Mouse (Mus musculus): ENCODE results near the gene Afap1l2.

The Afap1l2 gene

GRCm38 (mm10) chr19:56887879-56888278 is 120.1 kb downstream of the Afap1l2 start:
- DNase-seq (ENCODE audit: low spot score in 2 of 2): no peak

DNA sequence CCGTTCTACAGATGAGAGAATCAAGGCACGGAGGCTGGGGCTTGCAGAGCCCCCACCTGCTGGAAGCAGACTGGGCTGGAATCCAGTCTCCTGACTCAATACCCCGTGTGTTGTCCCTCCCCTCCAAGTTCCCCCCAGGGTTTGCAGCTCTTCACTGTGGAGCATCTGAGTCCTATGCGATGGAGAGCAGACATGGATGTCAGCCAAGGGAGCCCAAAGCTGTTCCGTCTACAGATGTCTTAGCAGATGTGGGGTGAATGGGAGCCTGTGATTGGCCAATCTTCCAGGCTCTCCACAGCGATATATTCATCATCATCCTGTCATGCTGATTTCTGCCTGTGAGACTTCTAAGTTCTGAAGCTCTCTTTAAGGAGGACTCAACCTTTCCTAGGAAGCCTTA is 130.7 kb downstream of the Afap1l2 start:
- DNase-seq (ENCODE audit: low spot score in 2 of 2): no peak

DNA sequence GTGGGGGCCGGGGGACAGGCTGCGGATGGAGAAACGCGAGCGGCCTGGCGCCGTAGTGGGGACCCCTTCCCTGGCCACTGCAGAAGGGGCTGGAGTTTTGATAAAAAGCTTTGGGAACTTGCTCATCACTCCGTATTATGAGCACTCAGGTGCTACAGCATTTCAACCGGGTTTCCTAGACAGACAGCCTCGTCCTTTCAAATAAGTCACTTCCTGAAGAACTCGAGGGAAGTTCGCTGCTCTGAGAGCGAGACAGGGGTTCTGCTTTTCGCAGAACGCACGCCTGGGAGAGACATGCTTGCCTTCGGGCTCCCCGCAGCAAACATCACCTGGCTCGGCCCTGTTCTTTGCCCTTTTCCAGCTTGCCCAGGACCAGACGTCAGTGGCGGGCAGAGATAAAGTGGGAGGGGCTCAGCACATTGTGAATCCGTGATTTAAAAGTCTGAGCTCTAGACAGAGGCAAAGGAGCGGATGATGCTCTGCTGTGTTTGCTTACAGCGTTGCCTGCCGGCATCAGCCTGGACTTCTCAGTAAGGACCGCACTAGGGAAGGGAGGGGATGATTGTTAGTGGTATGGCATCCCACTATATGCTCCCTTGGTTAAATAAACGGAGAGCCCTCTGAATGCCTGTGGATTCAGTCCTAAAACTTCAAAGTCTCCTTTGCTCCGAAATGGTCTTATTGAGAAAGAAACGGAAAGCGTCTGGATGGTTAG is 133.3 kb downstream of the Afap1l2 start:
- DNase-seq (ENCODE audit: low spot score in 2 of 2): no peak

GRCm38 (mm10) chr19:56873816-56874600 is 134.0 kb downstream of the Afap1l2 start, which contains the start of gene Vwa2:
Gene Vwa2, plus strand, starts transcription at chr19:56874249.
- no peak for DNase-seq (ENCODE audit: low spot score in 2 of 2)

DNA sequence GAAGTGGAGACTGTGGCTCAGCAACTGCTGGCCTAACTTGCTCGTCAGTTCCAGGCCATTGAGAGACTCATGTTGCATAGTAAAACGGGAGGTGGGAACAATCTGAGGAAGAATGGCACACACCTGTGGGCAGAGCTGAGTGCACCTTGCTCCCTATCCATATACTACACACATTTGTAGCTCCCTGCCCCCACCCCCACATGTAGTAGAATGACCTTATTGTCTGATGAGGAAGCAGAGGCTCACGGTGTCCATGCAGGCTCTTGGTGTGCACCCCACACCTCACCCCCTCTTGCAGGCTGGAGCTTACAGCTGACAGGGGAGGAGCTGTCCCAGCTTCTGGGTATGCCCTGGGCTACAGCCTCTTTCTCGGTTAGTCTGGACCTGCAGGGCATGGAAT is 140.3 kb downstream of the Afap1l2 start:
- no peak for DNase-seq (ENCODE audit: low spot score in 2 of 2)
